Mouse (Mus musculus): Measurements from ENCODE around the gene Sfpq. TPM values are rescaled to one million over a fixed set of nuclear protein-coding genes. Genes with fewer than 3 reads are reported as not detected.

Gene Sfpq
- total RNA-seq, 2 experiments from 2014 or later: 507 to 686 TPM

GRCm38 (mm10) chr4:127026826-127027225 is 5.7 kb downstream of the Sfpq start:
- ATAC-seq (replicated peaks; ENCODE audit: poor library complexity): no peak

GRCm38 (mm10) chr4:127027228-127028190 is 6.4 kb downstream of the Sfpq start:
- peak; percentile 71 for ATAC-seq (replicated peaks; ENCODE audit: poor library complexity)

GRCm38 (mm10) chr4:127037158-127037557 is 16.0 kb downstream of the Sfpq start:
- no peak for ATAC-seq (replicated peaks; ENCODE audit: poor library complexity)

- ATAC-seq (replicated peaks; ENCODE audit: poor library complexity): peak; percentile 16; the same call in 1 of the 2 replicates
Measured at GRCm38 (mm10) chr4:127037908-127038827, 17.0 kb downstream of the Sfpq start.

- no peak for ATAC-seq (replicated peaks; ENCODE audit: poor library complexity)
Measured at GRCm38 (mm10) chr4:127038828-127039349, 17.8 kb downstream of the Sfpq start.

- peak; percentile 36; the same call in 1 of the 2 replicates for ATAC-seq (replicated peaks; ENCODE audit: poor library complexity)
Measured at GRCm38 (mm10) chr4:127039871-127040483, 18.9 kb downstream of the Sfpq start.

- ATAC-seq (replicated peaks; ENCODE audit: poor library complexity): no peak
Measured at GRCm38 (mm10) chr4:127043540-127043939, 22.4 kb downstream of the Sfpq start.

- no peak for ATAC-seq (replicated peaks; ENCODE audit: poor library complexity)
Measured at GRCm38 (mm10) chr4:127051121-127051520, 30.0 kb downstream of the Sfpq start.

GRCm38 (mm10) chr4:127053071-127053470 is 31.9 kb downstream of the Sfpq start:
- no peak for ATAC-seq (replicated peaks; ENCODE audit: poor library complexity)

GRCm38 (mm10) chr4:127054522-127055198 is 33.5 kb downstream of the Sfpq start:
- ATAC-seq (replicated peaks; ENCODE audit: poor library complexity): peak; percentile 66

GRCm38 (mm10) chr4:127060585-127061290 is 39.6 kb downstream of the Sfpq start, which contains the start of gene Zmym1:
Zmym1 (minus strand) TSS chr4:127061152.
- peak; percentile 100 for ATAC-seq (replicated peaks; ENCODE audit: poor library complexity)

- no peak for ATAC-seq (replicated peaks; ENCODE audit: poor library complexity)
Measured at GRCm38 (mm10) chr4:127064051-127064450, 42.9 kb downstream of the Sfpq start.

GRCm38 (mm10) chr4:127074915-127075314 is 53.8 kb downstream of the Sfpq start:
- ATAC-seq (replicated peaks; ENCODE audit: poor library complexity): no peak

GRCm38 (mm10) chr4:127076875-127077548 is 55.9 kb downstream of the Sfpq start, which contains the start of gene Zmym6:
Zmym6 (plus strand) TSS chr4:127077383.
- peak; percentile 93 for ATAC-seq (replicated peaks; ENCODE audit: poor library complexity)

GRCm38 (mm10) chr4:127080806-127081205 is 59.7 kb downstream of the Sfpq start:
- ATAC-seq (replicated peaks; ENCODE audit: poor library complexity): no peak

- no peak for ATAC-seq (replicated peaks; ENCODE audit: poor library complexity)
Measured at GRCm38 (mm10) chr4:127083131-127083530, 62.0 kb downstream of the Sfpq start.

- ATAC-seq (replicated peaks; ENCODE audit: poor library complexity): no peak
Measured at GRCm38 (mm10) chr4:127085761-127086160, 64.6 kb downstream of the Sfpq start.

Data from megakaryocyte progenitor cell, adult 5-6 weeks (primary cell).